Mouse (Mus musculus) pancreas, adult 10 weeks (tissue): ENCODE data around the gene Klk1b5. TPM values are rescaled to one million over a fixed set of nuclear protein-coding genes. Genes with fewer than 3 reads are reported as not detected.

Experiments used
- polyA plus RNA-seq: library from polyadenylated mRNA; stranded (reverse); fragments of 350-450 nt; fragmentation: Illumina TruSeq; extraction: RNeasy Lipid Tissue Mini Kit (QIAGEN cat#74804); gene quantifications from one replicate; pipeline ENCODE4 v1.2.3, GENCODE M21; 2015; ENCODE audit warnings: low read depth, low replicate concordance; ENCODE audit not compliant: insufficient read depth

Klk1b5 gene
- 50.2 TPM for polyA plus RNA-seq

GRCm38 (mm10) chr7:44215645-44216044, at the start of gene Klk1b5:
TSS of gene Klk1b5 (plus strand) at chr7:44215945.

GRCm38 (mm10) chr7:44187936-44188335, 27.8 kb upstream of the Klk1b5 start, which contains the start of gene Klk1b24:
TSS of gene Klk1b24 (plus strand) at chr7:44188236.

GRCm38 (mm10) chr7:44197891-44198290, 17.9 kb upstream of the Klk1b5 start, which contains the start of gene Klk1b3:
TSS of gene Klk1b3 (plus strand) at chr7:44198191.

GRCm38 (mm10) chr7:44207135-44207534, 8.6 kb upstream of the Klk1b5 start, which contains the start of gene Klk1b4:
TSS of gene Klk1b4 (plus strand) at chr7:44207435.

GRCm38 (mm10) chr7:44225076-44225475, 9.3 kb downstream of the Klk1b5 start, which contains the start of gene Klk1:
TSS of gene Klk1 (plus strand) at chr7:44225360.

GRCm38 (mm10) chr7:44235909-44236308, 20.2 kb downstream of the Klk1b5 start, which contains the start of gene Gm36864:
TSS of gene Gm36864 (plus strand) at chr7:44236177.

GRCm38 (mm10) chr7:44246055-44246983, 30.6 kb downstream of the Klk1b5 start, which contains the start of the genes 1700028J19Rik and 2410002F23Rik:
TSS of gene 1700028J19Rik (minus strand) at chr7:44246695.
TSS of gene 2410002F23Rik (plus strand) at chr7:44246722.

GRCm38 (mm10) chr7:44257278-44257677, 41.5 kb downstream of the Klk1b5 start, which contains the start of gene Acp4:
TSS of gene Acp4 (minus strand) at chr7:44257378.

GRCm38 (mm10) chr7:44261147-44261546, 45.4 kb downstream of the Klk1b5 start, which contains the start of gene Gm15517:
TSS of gene Gm15517 (plus strand) at chr7:44261447.

Other genes with a start within 250 kb of the Klk1b5 start
- gene Klk1b1, start 249.2 kb upstream of the Klk1b5 start, polyA plus RNA-seq: not detected
- not detected for gene Klk1b9, start 239.9 kb upstream of the Klk1b5 start, polyA plus RNA-seq
- gene Klk1b11, start 220.1 kb upstream of the Klk1b5 start, polyA plus RNA-seq: 4.9 TPM
- 1.6 TPM for gene Klk1b26, start 203.8 kb upstream of the Klk1b5 start, polyA plus RNA-seq
- gene Klk1b27, start 163.7 kb upstream of the Klk1b5 start, polyA plus RNA-seq: 1.0 TPM
- not detected for gene Klk1b21, start 113.6 kb upstream of the Klk1b5 start, polyA plus RNA-seq
- not detected for gene Klk1b22, start 103.3 kb upstream of the Klk1b5 start, polyA plus RNA-seq
- not detected for gene Klk1b16, start 79.2 kb upstream of the Klk1b5 start, polyA plus RNA-seq
- 8.0 TPM for gene Klk1b24, start 27.7 kb upstream of the Klk1b5 start, polyA plus RNA-seq
- 12.3 TPM for gene Klk1b3, start 17.8 kb upstream of the Klk1b5 start, polyA plus RNA-seq
- gene Klk1b4, start 8.5 kb upstream of the Klk1b5 start, polyA plus RNA-seq: 12.1 TPM
- gene Klk1, start 9.4 kb downstream of the Klk1b5 start, polyA plus RNA-seq: 6,154 TPM
- not detected for gene Gm36864, start 20.2 kb downstream of the Klk1b5 start, polyA plus RNA-seq
- gene 1700028J19Rik, start 30.8 kb downstream of the Klk1b5 start, polyA plus RNA-seq: 0.65 TPM
- 32.6 TPM for gene 2410002F23Rik, start 30.8 kb downstream of the Klk1b5 start, polyA plus RNA-seq
- not detected for gene Acp4, start 41.4 kb downstream of the Klk1b5 start, polyA plus RNA-seq
- gene Gm15517, start 45.5 kb downstream of the Klk1b5 start, polyA plus RNA-seq: not detected
- gene Clec11a, start 91.0 kb downstream of the Klk1b5 start, polyA plus RNA-seq: 2.9 TPM
- gene Shank1, start 94.3 kb downstream of the Klk1b5 start, polyA plus RNA-seq: 9.9 TPM
- 4.6 TPM for gene Syt3, start 168.2 kb downstream of the Klk1b5 start, polyA plus RNA-seq
- gene 1700008O03Rik, start 169.9 kb downstream of the Klk1b5 start, polyA plus RNA-seq: not detected
- gene Lrrc4b, start 213.1 kb downstream of the Klk1b5 start, polyA plus RNA-seq: not detected
- gene Aspdh, start 249.4 kb downstream of the Klk1b5 start, polyA plus RNA-seq: not detected